Mouse (Mus musculus): ENCODE results near the gene Cep68. TPM values are rescaled to one million over a fixed set of nuclear protein-coding genes. Genes with fewer than 3 reads are reported as not detected.

Gene Cep68
- polyA plus RNA-seq, 1 experiment from 2014 or later, result 25.8 TPM

Other genes starting within 250 kb of the Cep68 start
- gene Actr2, start 136.5 kb downstream of the Cep68 start, polyA plus RNA-seq (2014; fragmentation: Nextera tagmentation; extraction: Ambion mirVana), result 64.4 and 74.5 TPM in 2 replicates
- 180 and 186 TPM in 2 replicates for gene Rab1a, start 48.0 kb downstream of the Cep68 start, polyA plus RNA-seq (2014; fragmentation: Nextera tagmentation; extraction: Ambion mirVana)
- 18.6 and 19.4 TPM in 2 replicates for gene Slc1a4, start 83.3 kb upstream of the Cep68 start, polyA plus RNA-seq (2014; fragmentation: Nextera tagmentation; extraction: Ambion mirVana)

Data from liver, embryonic 11.5 days (tissue).